Mouse (Mus musculus) liver, postnatal 0 days (tissue): ENCODE measurements around the gene Prdx5.

Experiments used
- CTCF ChIP-seq: sonication (generic); IDR thresholded peaks from 2 replicates; pipeline ENCODE4 v1.5.1; 2016; ENCODE audit warnings: antibody characterized with exemption, low read depth
- EP300 ChIP-seq: IDR thresholded peaks from 2 replicates; pipeline ENCODE4 v1.6.1; 2016; ENCODE audit warnings: antibody characterized with exemption, low read depth, mild to moderate bottlenecking

DNA sequence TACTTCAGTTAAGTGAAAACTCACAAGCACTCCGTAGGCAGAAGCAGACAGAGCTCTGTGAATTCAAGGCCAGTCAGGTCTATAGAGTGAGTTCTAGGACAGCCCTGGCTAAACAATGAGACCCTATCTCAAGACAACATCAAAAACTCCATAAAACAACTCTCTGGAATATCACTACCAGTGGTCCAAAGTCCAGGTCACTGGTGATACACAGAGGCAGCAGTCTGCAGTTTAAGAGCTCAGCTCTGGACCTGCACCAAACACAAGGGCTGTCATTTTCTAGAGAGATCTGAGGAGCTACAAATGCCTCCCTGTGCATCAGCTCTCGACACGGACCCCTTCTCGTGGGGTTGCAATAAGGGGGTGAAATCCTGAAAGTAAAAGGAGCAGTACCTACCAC, 8.4 kb upstream of the Prdx5 start:
- TF ChIP-seq CTCF = no peak
- no peak for TF ChIP-seq EP300
